Mouse (Mus musculus) adrenal gland, adult (tissue): ENCODE data around the gene Ankmy1.

Experiments used
- DNase-seq, 2 experiments: peaks; one replicate each; pipeline ENCODE4 v3.0.0; 2022 to 2023; ENCODE audit warnings: low spot score in 1 of 2; ENCODE audit not compliant: inconsistent age in 2 of 2

The Ankmy1 gene

GRCm38 (mm10) chr1:92902786-92903185 lies at the start of gene Ankmy1:
Gene Ankmy1 (minus strand): TSS chr1:92902906.
- DNase-seq, result peak; percentile 73 to 85

GRCm38 (mm10) chr1:92950607-92951006 lies 47.9 kb upstream of the Ankmy1 start, which contains the start of gene Gpr35:
Gene Gpr35 (plus strand): TSS chr1:92950865.
- no peak for DNase-seq

- peak in 1 of 2 experiments; percentile 66 for DNase-seq
These were observed 46.7 kb upstream of the Ankmy1 start for GRCm38 (mm10) chr1:92949426-92949825.

GRCm38 (mm10) chr1:92947966-92948365 lies 45.3 kb upstream of the Ankmy1 start:
- DNase-seq, result no peak

- no peak for DNase-seq
These were observed 40.7 kb upstream of the Ankmy1 start for GRCm38 (mm10) chr1:92943219-92943989.

- no peak for DNase-seq
These were observed 37.0 kb upstream of the Ankmy1 start for GRCm38 (mm10) chr1:92939746-92940145.

- no peak for DNase-seq
These were observed 35.1 kb upstream of the Ankmy1 start for GRCm38 (mm10) chr1:92937797-92938196.

GRCm38 (mm10) chr1:92936467-92936866 lies 33.8 kb upstream of the Ankmy1 start:
- no peak for DNase-seq

GRCm38 (mm10) chr1:92935977-92936376 lies 33.3 kb upstream of the Ankmy1 start:
- no peak for DNase-seq

- peak; percentile 63 to 77 for DNase-seq
These were observed 32.6 kb upstream of the Ankmy1 start for GRCm38 (mm10) chr1:92935054-92935962.

GRCm38 (mm10) chr1:92934182-92934827 lies 31.6 kb upstream of the Ankmy1 start, which contains the start of gene Capn10:
Gene Capn10 (plus strand): TSS chr1:92934376.
- DNase-seq, result peak; percentile 95 to 99

GRCm38 (mm10) chr1:92933611-92934010 lies 30.9 kb upstream of the Ankmy1 start:
- no peak for DNase-seq

GRCm38 (mm10) chr1:92930171-92930706 lies 27.5 kb upstream of the Ankmy1 start:
- DNase-seq, result no peak

GRCm38 (mm10) chr1:92921496-92921895 lies 18.8 kb upstream of the Ankmy1 start:
- DNase-seq, result no peak

- DNase-seq, result peak in 1 of 2 experiments; percentile 41
These were observed 17.9 kb upstream of the Ankmy1 start for GRCm38 (mm10) chr1:92920474-92921200.

GRCm38 (mm10) chr1:92919775-92920174 lies 17.1 kb upstream of the Ankmy1 start:
- no peak for DNase-seq

- no peak for DNase-seq
These were observed 16.4 kb upstream of the Ankmy1 start for GRCm38 (mm10) chr1:92919151-92919550.

GRCm38 (mm10) chr1:92916725-92917124 lies 14.0 kb upstream of the Ankmy1 start:
- DNase-seq, result no peak

GRCm38 (mm10) chr1:92914993-92915392 lies 12.3 kb upstream of the Ankmy1 start:
- peak; percentile 31 to 59 for DNase-seq

- DNase-seq, result peak; percentile 17 to 57
These were observed 11.5 kb upstream of the Ankmy1 start for GRCm38 (mm10) chr1:92914239-92914638.
